Mouse (Mus musculus): ENCODE results near the gene Cd300lf. TPM values are rescaled to one million over a fixed set of nuclear protein-coding genes. Genes with fewer than 3 reads are reported as not detected.

The Cd300lf gene
- total RNA-seq, 2 experiments from 2014 or later = 0.16 to 0.41 TPM

DNA sequence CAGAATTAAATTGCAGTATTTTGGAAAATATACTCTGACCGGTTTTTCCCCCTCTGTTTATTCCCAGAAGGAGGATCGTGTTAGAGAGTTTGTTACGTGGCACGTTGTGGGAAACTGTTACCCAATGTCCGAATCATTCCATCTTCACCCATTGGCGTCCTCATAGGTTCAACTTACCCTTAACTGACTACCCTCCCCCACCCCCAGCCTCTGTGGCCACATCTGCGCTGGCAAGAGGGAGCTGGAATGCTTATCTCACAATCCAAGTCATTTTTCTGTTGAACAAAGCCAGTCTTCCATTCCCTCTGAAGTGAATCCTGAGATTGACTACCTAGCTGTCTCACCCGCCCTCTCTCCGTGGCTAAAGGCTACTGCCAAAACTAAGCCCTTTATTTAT is 28.4 kb upstream of the Cd300lf start:
- intact Hi-C loops (cut with DNase I) = loop anchor here (2.0 kb wide), 1 partner anchor 15 kb away; no protein-coding TSS in a partner anchor
- no peak for DNase-seq (ENCODE audit: low spot score in 2 of 2)

DNA sequence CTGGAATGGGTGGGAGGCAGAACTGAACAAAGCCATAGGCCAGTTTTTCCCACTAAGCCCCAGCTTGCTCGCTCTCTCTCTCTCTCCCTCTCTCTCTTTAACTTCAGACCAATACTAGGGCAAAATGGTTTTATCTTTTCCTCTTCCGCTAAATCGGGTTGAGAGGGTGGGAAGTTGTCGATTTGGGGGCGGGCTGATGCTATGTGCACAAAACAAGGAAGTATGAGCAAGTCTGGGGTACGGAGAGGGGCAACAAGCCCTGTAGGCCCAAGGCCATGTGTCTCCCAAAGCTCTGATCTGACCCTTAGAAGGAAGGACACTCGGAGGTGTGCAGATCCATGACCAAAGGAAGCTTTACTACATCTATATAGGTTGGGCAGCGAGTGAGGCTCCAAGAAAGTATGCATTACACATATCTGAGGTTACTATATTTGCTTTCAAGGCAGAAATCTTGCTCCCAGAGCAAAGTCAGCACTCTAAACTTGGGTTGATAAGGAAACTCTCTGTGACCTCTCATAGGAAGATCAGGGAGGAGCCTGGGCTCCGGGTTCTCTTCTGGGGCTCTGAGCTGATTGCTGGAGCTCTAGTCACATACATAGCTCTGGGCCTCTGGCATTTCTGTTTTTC is 27.9 kb upstream of the Cd300lf start:
- intact Hi-C loops (cut with DNase I) = loop anchor here (2.0 kb wide), 2 partner anchors 15 to 109 kb away; no protein-coding TSS in a partner anchor

DNA sequence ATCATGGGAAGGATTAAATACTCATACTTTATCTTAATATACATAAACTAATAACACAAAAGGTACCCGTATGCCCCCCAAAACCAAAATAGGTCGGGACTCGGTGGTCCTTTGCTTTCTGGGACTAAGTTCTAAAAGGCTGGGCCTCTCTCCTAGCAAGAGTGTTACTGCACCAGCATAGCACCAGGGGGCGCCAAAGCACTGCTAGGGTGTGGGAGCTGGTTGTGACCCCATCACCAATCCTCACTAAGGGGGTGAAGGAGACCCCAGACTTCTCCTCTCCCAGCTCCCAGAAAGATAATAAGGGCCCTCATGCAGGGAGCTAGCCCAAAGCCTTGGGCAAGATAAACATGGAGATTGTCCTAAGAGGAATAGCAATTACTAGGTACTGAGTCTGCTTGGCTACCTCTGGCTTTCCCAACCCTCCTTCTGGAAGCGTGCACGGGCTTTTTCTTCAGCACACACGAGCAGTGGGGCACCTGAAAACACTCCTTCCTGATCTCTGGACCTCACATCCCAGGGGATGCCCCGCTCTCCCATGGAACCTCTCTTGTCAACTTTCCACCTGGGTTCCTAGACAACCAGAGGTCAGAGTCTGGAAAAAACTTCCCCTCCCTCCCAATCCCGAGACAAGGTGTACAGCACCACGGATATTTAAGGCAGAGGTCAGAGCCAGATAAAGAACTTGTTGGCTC is 27.2 kb upstream of the Cd300lf start:
- peak in 1 of 2 experiments; percentile 35 for DNase-seq (ENCODE audit: low spot score in 2 of 2)
- intact Hi-C loops (cut with DNase I) = loop anchor here (2.0 kb wide), 1 partner anchor 110 kb away; no protein-coding TSS in a partner anchor

More for the DNA sequence above, 27.9 kb upstream of the Cd300lf start:
- DNase-seq (ENCODE audit: low spot score in 2 of 2) = no peak

DNA sequence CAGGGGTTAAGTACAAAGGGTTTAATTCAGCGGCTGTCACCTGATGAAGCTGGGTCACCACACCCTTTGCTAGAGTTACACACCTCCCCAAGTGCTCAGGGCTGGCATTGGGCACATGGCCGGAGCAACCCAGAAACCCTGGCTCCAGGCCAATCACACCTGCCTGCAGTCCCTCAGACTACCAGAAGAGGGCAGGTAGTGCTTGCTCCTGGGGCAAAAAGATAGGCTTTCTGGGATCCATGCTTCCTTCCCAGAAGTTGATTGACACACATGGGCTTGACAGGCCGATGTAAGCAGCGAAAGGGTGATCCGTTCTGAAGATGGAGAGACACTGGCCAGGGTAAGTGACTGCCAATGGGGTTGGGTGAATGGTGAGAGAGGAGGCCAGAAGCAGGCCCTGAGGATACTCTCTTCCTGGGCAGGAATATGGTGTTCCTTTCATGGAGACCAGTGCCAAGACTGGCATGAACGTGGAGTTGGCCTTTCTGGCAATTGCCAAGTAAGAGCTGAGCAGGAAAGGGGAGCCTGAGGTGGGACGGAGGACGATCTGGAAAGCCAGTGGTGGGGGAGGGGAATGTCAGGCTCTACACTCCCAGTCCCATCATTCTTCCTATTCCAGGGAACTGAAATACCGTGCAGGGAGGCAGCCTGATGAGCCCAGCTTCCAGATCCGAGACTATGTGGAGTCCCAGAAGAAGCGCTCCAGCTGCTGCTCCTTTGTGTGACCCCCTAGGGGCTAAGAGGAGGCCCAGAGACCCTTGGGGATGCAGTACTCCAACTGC is 26.4 kb upstream of the Cd300lf start:
- peak; percentile 40 to 45 for DNase-seq (ENCODE audit: low spot score in 2 of 2)
- intact Hi-C loops (cut with DNase I) = loop anchor here (2.0 kb wide), 1 partner anchor 111 kb away; no protein-coding TSS in a partner anchor

DNA sequence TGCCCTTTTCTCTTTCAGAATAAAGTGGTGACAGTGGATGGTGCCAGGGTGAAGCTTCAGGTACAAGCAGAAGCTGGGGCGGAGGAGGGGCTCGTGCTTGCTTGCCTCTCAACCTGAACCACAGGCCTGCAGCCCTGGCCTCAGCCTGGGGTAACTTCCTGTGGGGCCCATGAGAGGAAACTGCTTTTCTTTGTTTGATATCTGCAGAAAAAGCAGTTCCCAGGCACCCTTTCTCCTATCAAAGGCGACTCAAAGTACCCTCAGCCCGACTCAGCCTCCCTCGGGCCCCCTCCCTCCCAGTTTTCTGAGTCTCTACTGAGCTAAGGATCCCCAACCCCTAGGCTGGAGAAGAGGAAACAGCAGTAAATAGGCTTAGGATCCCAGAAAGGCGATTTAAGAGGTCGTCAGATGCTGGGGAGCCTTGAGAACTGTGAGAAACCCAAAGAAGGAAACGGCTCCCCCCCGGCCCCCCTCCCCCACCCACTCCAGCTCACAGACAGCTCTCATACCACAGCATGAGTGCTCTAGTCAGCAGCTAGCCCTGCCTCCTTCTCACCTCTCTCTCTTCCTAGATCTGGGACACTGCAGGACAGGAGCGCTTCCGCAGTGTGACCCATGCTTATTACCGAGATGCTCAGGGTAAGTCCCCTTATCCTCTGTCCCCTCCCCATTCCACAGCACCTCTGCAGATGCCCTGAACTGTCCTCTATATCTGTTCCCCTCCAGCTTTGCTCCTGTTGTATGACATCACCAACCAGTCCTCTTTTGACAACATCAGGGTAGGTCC is 24.3 kb upstream of the Cd300lf start:
- no peak for DNase-seq (ENCODE audit: low spot score in 2 of 2)
- intact Hi-C loops (cut with DNase I) = no loop called here

DNA sequence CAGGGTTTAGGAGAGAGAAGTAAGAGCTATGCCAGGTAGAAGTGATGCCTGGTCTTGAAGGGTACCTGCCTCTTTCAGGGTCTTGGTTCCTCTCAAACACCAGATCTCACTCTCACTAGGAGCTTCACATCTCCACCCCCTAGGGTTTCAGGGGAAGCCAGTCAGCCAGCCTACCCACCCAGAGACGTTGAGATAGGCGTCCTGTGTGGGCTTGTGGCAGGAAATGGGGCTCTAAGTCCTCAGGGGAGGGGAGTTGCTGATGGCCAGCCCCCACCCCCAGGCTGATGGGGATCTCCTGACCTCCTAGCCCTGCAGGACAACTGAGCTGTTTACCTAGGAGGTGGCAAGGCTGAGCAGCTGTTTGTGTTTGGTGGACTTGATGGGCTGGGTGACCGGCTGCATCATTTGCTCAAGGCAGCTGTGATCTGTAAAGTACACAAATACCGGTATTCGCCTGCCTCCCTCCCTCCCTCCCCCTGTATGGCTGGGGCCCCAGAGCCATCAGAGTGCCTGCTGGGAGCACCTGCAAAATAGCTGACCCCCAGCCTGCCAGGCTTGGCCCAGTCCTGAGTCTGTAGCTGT is 21.4 kb upstream of the Cd300lf start:
- intact Hi-C loops (cut with DNase I) = no loop called here
- DNase-seq (ENCODE audit: low spot score in 2 of 2) = no peak

DNA sequence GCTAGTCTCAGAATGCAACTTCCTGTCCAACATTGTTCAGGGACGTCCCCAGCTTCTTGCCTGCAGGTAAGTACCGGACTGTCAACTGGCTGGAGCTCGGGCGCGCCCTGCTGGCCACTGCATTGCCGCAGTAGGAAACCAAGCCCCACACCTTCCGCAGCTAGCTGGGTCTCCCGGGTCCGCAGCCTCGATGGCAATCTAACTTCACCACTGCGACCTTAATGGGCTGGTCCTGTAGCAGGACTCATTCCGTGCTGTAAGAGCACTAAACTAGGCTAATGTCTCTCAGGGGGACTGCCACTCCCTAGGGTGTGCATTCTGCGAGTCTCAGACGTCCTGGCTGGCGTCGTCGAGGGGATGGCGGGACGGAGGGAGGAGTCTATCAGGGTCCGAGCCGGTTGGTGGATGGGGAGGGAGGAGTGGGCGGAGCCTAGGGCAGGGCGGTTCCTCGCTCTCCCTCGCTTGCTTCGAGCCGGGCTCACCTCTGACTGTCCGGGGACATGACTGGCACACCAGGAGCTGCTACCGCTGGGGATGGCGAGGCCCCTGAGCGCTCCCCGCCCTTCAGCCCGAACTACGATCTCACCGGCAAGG is 20.0 kb upstream of the Cd300lf start:
- peak; percentile 61 for DNase-seq (ENCODE audit: low spot score in 2 of 2)
- intact Hi-C loops (cut with DNase I) = loop anchor here (1.0 kb wide), 1 partner anchor 70 kb away; no protein-coding TSS in a partner anchor

DNA sequence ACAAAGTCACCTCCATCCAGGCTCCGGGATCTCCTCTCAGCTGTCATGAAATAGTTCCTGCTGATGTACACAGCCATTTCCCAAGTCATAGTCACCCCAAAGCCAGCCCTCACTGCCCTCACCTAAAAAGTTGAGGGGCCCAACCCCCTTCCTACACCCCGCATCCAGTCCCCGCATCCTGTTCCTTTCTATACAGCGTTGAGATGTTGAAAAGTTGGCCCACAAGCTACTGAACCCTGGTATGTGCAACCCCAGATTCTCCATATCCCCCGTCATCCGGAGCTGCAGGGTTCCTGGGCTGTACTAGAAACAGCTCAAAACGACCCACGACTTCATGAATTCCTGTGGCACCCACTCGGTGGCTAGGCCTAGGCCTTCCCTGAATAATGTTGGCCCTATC is 19.3 kb upstream of the Cd300lf start:
- intact Hi-C loops (cut with DNase I) = loop anchor here (1.0 kb wide), 1 partner anchor 70 kb away; no protein-coding TSS in a partner anchor

DNA sequence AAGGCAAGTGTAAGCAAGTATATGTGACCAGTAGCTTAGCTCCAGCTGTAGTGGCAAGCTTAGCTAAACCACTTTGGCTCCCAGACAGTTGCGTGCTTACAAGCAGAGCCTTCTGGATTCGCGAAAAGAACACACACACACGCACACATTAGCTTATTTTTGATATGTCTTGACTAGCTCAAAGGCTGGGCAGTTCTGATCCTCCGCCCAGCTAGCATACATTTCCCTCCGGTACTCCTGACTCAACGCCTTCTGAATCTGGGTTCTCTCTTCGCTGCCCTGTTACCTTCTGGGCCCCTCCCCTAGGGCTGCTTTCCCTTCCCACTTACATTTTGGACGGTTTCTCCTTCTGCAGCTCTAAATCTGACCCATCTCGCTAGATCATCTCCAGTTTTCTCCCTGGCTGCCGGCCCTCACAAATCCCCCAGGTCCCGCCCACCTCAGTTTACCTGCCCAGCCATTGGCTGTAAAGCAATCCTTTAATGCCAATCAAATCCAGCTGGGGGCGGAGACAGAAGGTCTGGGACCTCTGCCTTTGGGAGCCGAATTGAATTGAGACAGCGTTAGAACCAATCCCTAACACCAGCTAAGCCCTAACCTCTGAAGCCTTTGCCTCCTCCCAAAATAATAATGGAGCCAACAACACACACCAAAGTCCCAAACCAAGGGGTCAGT is 18.1 kb upstream of the Cd300lf start:
- intact Hi-C loops (cut with DNase I) = no loop called here
- DNase-seq (ENCODE audit: low spot score in 2 of 2) = peak in 1 of 2 experiments; percentile 12

More for the DNA sequence above, 19.3 kb upstream of the Cd300lf start:
- DNase-seq (ENCODE audit: low spot score in 2 of 2) = no peak

DNA sequence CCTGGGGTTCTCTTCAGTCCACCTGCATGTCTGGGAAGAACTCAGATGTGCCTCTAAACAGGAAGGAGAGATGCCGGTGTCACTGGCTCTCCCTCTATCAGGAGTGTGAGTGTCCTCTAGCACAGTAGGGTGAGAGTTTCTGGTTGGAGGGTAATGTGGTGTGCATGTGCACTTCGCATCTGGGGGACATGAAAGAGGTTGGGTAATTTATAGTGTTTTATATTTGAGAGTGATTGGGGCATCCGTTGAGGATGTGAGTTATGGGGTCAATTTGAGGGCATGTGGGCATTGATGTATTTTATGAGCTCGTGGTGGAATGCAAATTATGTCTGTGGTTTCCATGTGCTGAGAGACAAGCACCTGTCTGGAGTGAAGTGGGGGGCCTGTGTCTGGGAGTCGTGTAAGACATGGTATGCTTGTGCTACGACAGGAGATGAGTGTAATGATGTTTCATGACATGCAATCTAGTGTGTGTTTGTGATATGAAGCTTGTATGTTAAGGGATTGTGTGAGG is 17.0 kb upstream of the Cd300lf start:
- no peak for DNase-seq (ENCODE audit: low spot score in 2 of 2)
- intact Hi-C loops (cut with DNase I) = no loop called here

DNA sequence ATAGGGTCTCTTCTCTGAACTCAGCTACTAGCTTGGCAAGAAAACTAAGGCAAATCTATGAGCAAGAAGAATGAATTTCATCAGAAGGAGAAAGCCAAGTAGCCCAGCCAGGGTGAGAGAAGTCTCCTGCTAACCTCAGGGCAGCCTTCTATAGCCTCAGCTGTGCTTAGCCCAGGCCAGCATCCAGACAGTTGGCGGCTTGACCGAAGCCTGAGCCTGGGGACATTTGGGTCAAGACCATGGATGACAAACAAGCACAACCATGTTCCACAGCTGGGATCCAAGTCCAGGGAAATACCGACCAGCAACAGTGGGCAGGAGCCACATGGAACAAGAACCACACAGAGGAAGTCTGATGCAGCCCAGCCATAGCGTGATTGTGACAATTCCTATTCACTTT is 14.0 kb upstream of the Cd300lf start:
- intact Hi-C loops (cut with DNase I) = no loop called here

DNA sequence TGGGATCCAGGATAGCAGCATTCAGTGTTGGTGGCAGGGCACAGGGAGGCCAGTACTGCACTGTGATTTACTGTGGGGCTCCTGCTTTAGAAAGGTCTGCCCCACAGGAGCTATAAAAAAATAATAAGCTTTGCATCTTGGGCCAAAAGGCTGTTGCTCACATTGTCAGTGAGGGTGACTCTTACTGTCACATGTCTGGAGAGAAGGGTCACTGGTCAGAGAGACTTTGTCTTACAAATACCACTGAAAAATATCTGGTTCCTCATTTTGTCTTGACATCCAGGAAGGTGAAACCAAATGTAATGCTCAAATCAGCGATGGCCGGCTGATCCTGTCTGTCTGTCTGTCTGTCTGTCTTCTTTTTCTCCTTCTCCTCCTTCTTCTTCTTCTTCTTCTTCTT is 8.2 kb upstream of the Cd300lf start:
- intact Hi-C loops (cut with DNase I) = no loop called here
- no peak for DNase-seq (ENCODE audit: low spot score in 2 of 2)

More for the DNA sequence above, 14.0 kb upstream of the Cd300lf start:
- DNase-seq (ENCODE audit: low spot score in 2 of 2) = no peak

DNA sequence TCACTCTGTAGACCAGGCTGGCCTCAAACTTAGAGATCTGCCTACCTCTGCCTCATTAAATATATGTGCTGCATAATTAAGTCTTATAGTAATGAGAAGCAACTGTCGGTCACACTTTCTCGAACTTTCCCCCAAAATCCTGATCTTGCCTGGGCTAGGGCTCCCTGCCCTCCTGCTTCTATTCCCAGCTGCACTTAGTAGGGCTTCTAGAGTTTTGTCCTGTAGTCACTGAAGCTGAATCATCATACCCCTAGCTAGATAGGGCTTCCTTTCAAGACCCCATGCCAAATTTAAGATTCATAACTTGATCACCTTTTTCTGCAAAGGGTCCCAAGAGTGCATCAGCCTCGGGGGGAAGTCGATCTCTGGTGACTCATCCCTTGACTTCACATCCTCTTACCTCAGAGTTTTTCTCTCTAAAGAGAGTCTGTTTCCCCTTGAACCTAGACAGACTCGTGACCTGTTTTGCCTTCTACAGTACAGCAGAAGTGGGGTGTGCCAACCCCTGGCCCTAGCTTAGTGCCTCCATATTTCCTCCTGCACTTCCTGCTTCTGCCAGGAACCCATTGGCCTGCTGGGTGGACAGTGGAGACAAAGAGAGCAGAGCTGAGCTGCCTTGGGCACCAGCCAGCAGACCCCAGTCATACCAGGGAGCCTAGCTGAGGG is 4.9 kb upstream of the Cd300lf start:
- no peak for DNase-seq (ENCODE audit: low spot score in 2 of 2)
- intact Hi-C loops (cut with DNase I) = no loop called here

DNA sequence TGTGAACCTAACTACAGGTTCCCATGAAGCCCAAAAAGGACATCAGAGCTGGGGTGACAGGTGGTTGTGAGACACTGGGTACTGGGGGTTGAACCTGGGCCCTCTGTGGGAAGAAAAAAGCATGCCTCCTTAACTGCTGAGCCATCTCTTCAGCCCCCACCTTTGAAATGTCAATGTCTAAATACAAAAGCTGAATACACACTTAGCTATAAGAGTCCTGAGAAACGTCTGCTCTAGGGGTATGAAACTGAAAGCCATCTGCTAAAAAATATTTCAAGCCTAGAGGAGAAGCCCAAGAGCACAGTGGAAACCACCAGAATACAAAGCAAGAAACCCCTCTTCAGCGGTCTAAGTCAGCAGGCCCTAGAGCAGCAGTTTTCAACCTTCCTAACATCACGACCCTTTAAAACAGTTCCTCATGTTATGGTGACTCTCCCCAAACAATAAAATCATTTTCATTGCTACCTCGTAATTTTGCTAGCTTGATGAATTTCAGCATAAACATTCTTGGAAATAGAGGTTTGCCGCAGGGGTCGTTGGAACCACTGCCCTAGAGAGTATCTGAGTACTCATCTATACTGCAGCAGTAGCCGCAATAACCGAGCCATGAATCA is 1.9 kb downstream of the Cd300lf start:
- DNase-seq (ENCODE audit: low spot score in 2 of 2) = no peak
- intact Hi-C loops (cut with DNase I) = no loop called here

DNA sequence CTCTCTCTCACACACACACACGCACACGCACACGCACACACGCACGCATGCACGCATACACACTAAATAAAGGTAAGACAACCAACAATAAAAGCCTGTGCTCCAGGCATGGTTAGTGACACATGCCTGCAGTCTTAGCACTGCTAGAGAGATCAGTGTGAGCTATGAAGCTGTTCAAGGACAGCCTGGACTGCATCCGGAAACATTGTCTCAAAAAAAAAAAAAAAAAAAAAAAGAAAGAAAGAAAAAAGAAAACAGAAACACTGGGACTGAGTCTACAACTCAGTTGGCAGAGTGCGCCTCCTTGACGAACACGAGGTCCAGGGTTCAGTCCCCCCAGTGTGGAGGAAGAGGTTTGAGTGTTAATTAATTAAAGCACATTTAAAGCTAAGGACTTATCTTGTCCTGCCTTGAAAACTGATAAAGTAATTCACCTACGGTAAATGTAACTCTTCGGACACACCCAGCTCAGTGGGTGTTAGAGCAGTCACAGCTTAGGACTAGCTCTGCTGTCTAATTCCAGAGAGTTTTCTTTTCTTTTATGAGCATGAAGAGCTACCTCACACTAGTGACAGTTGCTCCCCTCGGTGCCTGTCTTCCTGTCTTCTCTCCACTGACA is 4.2 kb downstream of the Cd300lf start:
- intact Hi-C loops (cut with DNase I) = loop anchor here (5.0 kb wide), 1 partner anchor 142 kb away; the partner anchor contains the start of gene Cd300ld
- no peak for DNase-seq (ENCODE audit: low spot score in 2 of 2)

DNA sequence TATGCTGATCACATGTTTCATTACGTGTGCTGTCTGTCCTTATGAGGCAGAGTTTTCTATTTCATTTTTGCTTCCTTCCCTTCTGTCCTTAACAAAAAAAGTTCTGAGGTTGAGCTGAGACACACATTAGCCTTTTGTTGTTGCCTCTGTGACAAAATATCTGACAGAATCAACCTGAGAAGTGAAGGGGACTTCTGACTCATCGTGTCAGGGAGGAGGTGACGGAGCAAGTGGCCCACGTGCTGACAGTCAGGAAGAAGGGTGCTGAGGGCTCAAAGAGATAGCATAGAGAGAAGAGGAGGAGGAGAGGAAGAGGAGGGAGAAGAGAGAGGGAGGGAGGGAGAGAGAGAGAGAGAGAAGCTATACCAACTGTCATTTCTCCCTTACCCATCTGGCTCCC is 5.3 kb downstream of the Cd300lf start:
- intact Hi-C loops (cut with DNase I) = loop anchor here (5.0 kb wide), 1 partner anchor 141 kb away; the partner anchor contains the start of gene Cd300ld

More for the DNA sequence above, 5.3 kb downstream of the Cd300lf start:
- DNase-seq (ENCODE audit: low spot score in 2 of 2) = no peak

Data from left cerebral cortex, postnatal 25 days (tissue).